Mouse (Mus musculus): Measurements from ENCODE around the gene Nr3c2.

DNA sequence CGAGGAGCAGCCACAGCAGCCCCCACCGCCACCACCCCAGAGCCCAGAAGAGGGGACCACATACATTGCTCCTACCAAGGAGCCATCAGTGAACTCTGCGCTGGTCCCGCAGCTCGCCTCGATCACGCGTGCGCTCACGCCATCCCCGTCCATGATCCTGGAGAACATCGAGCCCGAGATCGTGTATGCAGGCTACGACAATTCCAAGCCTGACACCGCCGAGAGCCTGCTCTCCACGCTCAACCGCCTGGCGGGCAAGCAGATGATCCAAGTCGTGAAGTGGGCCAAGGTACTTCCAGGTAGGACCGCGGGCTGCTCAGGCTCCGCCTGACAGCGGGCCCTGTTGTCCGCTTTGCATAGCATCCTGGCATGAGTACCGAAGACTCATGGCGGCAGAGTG, 286.6 kb downstream of the Nr3c2 start:
- TF ChIP-seq POLR2A (IDR thresholded peaks at IDR 0.05; ENCODE audit: insufficient read depth, low read length) (no peak), CTCF (IDR thresholded peaks at IDR 0.05; ENCODE audit: low read depth, low read length) (no peak), EP300 (IDR thresholded peaks at IDR 0.05; ENCODE audit: insufficient read depth, low read depth, low read length) (no peak)
